Mouse (Mus musculus): ENCODE measurements around the gene Chd1l.

DNA sequence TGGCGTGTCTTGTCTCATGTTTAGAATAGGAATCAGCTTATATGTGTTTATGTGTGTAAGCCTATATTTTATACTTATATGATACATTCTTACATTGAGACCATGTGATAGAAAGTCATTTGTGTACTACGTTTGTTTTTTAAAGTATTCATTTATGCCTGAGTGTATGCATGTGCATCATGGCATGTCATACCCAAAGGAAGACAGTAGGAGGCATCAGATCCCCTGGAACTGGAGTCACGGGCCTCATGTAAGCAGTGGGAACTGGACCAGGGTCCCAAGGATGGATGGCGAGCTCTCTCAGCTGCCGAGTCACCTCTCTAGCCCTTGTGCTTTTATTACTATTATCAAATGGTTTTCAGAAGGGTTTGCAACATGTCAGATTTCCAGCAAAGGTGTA is 74.3 kb downstream of the Chd1l start:
- TF ChIP-seq CTCF (IDR thresholded peaks at IDR 0.05; ENCODE audit: low read depth) = no peak
- TF ChIP-seq EP300 (optimal IDR thresholded peaks at IDR 0.05) = no peak
